Mouse (Mus musculus) gastrocnemius, postnatal 10 days (tissue): ENCODE measurements around the gene Mnt. TPM values are rescaled to one million over a fixed set of nuclear protein-coding genes. Genes with fewer than 3 reads are reported as not detected.
A peak's percentile ranks its signal among the peaks of the same experiment; 100 is the strongest.

ENCODE experiments used
- DNase-seq: peaks from one replicate; pipeline ENCODE4 v3.0.0; 2021; ENCODE audit warnings: mixed read lengths
- total RNA-seq, 2 experiments: library from RNA; stranded (reverse); gene quantifications; 2 replicates each; pipeline ENCODE4 v1.2.3; 2021

The Mnt gene
- total RNA-seq, 2 experiments from 2014 or later: 7.6 to 9.8 TPM

GRCm38 (mm10) chr11:74847919-74848521, 17.3 kb downstream of the Mnt start:
- peak; percentile 75 for DNase-seq

GRCm38 (mm10) chr11:74850998-74851661, 20.4 kb downstream of the Mnt start:
- DNase-seq: no peak

GRCm38 (mm10) chr11:74857756-74858155, 27.0 kb downstream of the Mnt start:
- no peak for DNase-seq

- DNase-seq: no peak
Measured at GRCm38 (mm10) chr11:74862129-74862528, 31.4 kb downstream of the Mnt start.

GRCm38 (mm10) chr11:74863471-74863870, 32.8 kb downstream of the Mnt start:
- peak; percentile 40 for DNase-seq

GRCm38 (mm10) chr11:74864421-74864820, 33.7 kb downstream of the Mnt start:
- DNase-seq: no peak

GRCm38 (mm10) chr11:74865252-74865651, 34.5 kb downstream of the Mnt start:
- no peak for DNase-seq

- peak; percentile 85 for DNase-seq
Measured at GRCm38 (mm10) chr11:74866640-74867039, 35.9 kb downstream of the Mnt start.

GRCm38 (mm10) chr11:74867181-74867580, 36.5 kb downstream of the Mnt start:
- DNase-seq: peak; percentile 86

- DNase-seq: peak; percentile 34
Measured at GRCm38 (mm10) chr11:74868046-74868760, 37.5 kb downstream of the Mnt start.

GRCm38 (mm10) chr11:74869603-74870002, 38.9 kb downstream of the Mnt start:
- no peak for DNase-seq

- peak; percentile 34 for DNase-seq
Measured at GRCm38 (mm10) chr11:74870544-74870943, 39.8 kb downstream of the Mnt start.

- no peak for DNase-seq
Measured at GRCm38 (mm10) chr11:74870991-74871622, 40.4 kb downstream of the Mnt start.

- DNase-seq: no peak
Measured at GRCm38 (mm10) chr11:74874630-74875029, 43.9 kb downstream of the Mnt start.

- peak; percentile 43 for DNase-seq
Measured at GRCm38 (mm10) chr11:74876801-74877200, 46.1 kb downstream of the Mnt start.

- no peak for DNase-seq
Measured at GRCm38 (mm10) chr11:74880999-74881398, 50.3 kb downstream of the Mnt start.

GRCm38 (mm10) chr11:74881979-74882378, 51.3 kb downstream of the Mnt start:
- DNase-seq: no peak

- no peak for DNase-seq
Measured at GRCm38 (mm10) chr11:74883098-74883497, 52.4 kb downstream of the Mnt start.

- no peak for DNase-seq
Measured at GRCm38 (mm10) chr11:74894619-74895018, 63.9 kb downstream of the Mnt start.
